Mouse (Mus musculus): ENCODE data around the gene Tll2. TPM values are rescaled to one million over a fixed set of nuclear protein-coding genes. Genes with fewer than 3 reads are reported as not detected.

The Tll2 gene
- polyA plus RNA-seq (2014; fragmentation: Illumina TruSeq; extraction: RNeasy Lipid Tissue Mini Kit (QIAGEN cat#74804); ENCODE audit: low read depth, low replicate concordance): 0.14 TPM

GRCm38 (mm10) chr19:41206811-41207344 lies at the start of gene Tll2:
Gene Tll2, minus strand, starts transcription at chr19:41206835.

GRCm38 (mm10) chr19:41076906-41077305 lies 129.7 kb downstream of the Tll2 start, which contains the start of gene Opalin:
Gene Opalin, minus strand, starts transcription at chr19:41077113.

Other genes with a start within 250 kb of the Tll2 start
- gene Blnk, start 212.3 kb downstream of the Tll2 start, polyA plus RNA-seq (2014; fragmentation: Illumina TruSeq; extraction: RNeasy Lipid Tissue Mini Kit (QIAGEN cat#74804); ENCODE audit: low read depth, low replicate concordance): 22.4 TPM
- not detected for gene Dntt, start 177.6 kb downstream of the Tll2 start, polyA plus RNA-seq (2014; fragmentation: Illumina TruSeq; extraction: RNeasy Lipid Tissue Mini Kit (QIAGEN cat#74804); ENCODE audit: low read depth, low replicate concordance)
- gene Opalin, start 129.7 kb downstream of the Tll2 start, polyA plus RNA-seq (2014; fragmentation: Illumina TruSeq; extraction: RNeasy Lipid Tissue Mini Kit (QIAGEN cat#74804); ENCODE audit: low read depth, low replicate concordance): not detected
- 154 TPM for gene Tm9sf3, start 57.2 kb upstream of the Tll2 start, polyA plus RNA-seq (2014; fragmentation: Illumina TruSeq; extraction: RNeasy Lipid Tissue Mini Kit (QIAGEN cat#74804); ENCODE audit: low read depth, low replicate concordance)
- 5.8 TPM for gene Pik3ap1, start 178.3 kb upstream of the Tll2 start, polyA plus RNA-seq (2014; fragmentation: Illumina TruSeq; extraction: RNeasy Lipid Tissue Mini Kit (QIAGEN cat#74804); ENCODE audit: low read depth, low replicate concordance)

All from adipose tissue, adult 10 weeks (tissue).